Mouse (Mus musculus): Measurements from ENCODE around the gene Mcoln2. TPM values are rescaled to one million over a fixed set of nuclear protein-coding genes. Genes with fewer than 3 reads are reported as not detected.

Mcoln2 gene
- total RNA-seq, 2 experiments from 2014 or later, result not detected

GRCm38 (mm10) chr3:146224271-146224670 lies 74.6 kb downstream of the Mcoln2 start:
- no peak for DNase-seq (ENCODE audit: low spot score in 2 of 2)

GRCm38 (mm10) chr3:146225061-146225761 lies 75.6 kb downstream of the Mcoln2 start:
- DNase-seq (ENCODE audit: low spot score in 2 of 2), result no peak

- DNase-seq (ENCODE audit: low spot score in 2 of 2), result no peak
Observed at GRCm38 (mm10) chr3:146227427-146227826, 77.8 kb downstream of the Mcoln2 start.

DNA sequence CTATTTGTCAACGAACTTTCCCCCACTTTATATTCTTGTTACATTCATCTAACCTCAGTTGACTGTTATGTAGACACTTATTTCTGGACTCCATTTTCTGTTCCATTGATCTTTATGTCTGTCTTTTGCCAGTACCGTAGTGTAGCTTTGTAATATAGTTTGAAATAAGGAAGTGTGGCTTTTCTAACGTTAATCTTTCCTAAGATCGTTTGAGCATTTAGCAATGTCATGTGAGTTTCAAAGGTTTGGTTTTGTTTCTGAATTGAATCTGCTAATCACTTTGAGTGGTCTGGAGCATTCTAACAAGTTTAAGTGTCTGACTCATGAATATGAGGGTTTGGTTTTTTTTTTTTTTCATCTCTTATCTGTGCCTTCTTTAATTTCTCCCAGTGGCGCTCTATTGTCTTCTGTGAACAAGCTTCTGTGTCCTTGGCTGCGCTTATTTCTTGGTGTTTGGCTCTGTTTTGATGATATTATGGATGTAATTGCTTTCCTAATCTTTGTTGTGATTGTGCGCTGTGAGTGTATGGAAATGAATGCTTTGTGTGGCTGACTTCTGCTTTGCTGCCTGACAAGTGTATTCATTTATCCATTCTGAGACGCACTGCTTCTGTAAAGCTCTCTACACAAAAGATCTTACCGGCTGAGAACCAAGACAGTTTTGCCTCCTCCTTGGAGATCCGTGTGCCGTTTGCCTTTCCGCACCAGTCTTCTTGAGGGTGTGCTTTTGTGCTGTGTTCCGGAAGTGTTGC lies 79.1 kb downstream of the Mcoln2 start:
- DNase-seq (ENCODE audit: low spot score in 2 of 2), result no peak

DNA sequence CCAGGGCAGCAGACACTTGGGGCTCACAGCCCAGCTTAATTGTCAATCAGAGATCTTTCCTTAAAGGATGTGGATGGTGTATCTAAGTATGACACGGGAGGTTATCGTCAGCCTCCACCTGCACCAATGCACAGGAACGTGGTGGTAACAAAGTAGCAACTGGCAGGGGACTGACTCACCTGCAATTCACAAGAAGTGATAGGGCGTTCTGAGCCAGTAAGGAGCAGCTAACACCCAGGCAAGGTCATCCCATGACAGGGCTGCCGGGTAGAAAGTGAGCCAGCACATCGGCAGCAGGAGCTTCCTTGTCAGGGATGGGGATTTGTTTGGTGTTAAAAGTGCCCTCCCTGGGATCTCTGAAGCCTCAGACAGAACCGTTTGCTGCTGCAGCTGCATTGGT lies 83.1 kb downstream of the Mcoln2 start:
- DNase-seq (ENCODE audit: low spot score in 2 of 2), result no peak

DNA sequence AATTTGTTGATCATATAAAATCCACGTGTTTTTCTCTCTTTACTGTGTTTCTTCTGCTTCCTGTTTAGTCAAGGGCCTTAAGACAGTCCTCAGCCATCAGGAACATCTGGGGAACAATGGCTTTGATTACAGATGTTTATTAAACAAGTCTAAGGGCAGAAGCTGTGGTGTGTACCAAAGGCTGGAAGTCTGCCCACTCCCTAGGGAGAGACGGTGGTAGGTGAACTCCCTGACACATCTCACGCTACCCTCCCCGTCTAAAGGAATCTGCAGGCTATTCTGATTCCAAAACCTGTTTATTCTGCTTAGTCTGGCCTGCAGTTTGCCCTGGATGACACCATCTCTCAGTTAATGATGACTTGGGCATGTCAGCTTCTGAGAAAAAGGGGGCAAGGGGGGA lies 84.1 kb downstream of the Mcoln2 start:
- DNase-seq (ENCODE audit: low spot score in 2 of 2), result no peak

DNA sequence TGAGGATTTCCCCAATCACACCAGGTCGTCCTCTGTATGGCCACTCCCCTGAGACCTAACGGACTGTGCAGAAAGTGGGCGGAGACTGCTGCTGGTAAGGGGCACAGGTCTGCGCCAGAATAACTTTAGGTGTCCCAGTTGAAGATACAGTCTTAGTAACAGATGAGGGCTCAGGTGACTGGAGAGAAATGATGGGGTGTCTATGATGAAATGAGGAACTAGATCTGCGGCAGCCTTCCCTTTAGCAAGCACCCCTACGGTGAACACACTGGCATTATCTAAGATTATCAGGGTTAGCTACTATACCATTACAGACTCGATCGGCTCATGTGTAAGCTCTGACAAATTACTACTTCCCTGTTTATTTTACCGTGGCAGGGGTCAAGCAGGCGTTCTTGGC lies 84.9 kb downstream of the Mcoln2 start:
- DNase-seq (ENCODE audit: low spot score in 2 of 2), result no peak

DNA sequence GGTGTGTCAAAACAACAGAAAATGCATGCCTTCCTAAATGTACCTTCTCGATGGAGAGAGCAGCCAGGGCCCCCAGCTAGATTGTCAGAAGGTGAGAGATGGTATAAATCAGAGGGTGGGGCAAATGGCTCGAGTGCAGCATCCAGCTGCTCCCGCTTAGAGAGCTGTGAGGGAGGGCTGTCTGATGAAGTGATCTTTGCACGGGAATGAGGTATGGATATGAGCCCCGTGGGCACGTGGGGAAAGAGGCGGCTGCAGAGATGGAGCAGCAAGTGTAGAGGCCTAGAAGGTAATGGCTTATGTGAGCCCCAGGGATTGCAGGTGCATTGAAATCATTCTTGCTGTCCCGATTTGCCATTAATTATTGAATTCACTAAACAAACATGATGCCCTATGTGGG lies 86.6 kb downstream of the Mcoln2 start:
- no peak for DNase-seq (ENCODE audit: low spot score in 2 of 2)

- DNase-seq (ENCODE audit: low spot score in 2 of 2), result no peak
Observed at GRCm38 (mm10) chr3:146237676-146238075, 88.0 kb downstream of the Mcoln2 start.

DNA sequence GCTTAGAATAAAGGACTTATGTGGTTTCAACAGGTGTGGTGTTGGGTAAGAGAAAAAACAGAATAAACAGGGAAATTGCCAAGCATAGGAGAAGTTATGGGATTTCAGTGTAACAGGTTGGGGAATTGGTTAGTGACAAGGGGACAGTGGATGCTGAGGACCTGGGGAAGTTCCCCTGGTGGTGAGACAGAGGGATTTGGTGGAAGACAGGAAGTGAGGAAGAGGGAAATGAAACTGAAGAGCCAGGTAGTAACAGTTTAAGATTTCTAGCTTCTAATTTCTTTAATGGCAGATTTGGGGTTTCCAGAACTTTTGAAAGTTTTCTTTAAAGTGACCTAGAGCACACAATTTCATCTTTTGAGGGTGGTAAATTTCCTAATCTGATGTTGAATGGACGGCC lies 95.0 kb downstream of the Mcoln2 start:
- DNase-seq (ENCODE audit: low spot score in 2 of 2), result no peak

Other genes with a start within 250 kb of the Mcoln2 start
- 10 to 100 TPM; 13.2 to 15.0 TPM for gene Bcl10, start 227.0 kb upstream of the Mcoln2 start, total RNA-seq (2021)
- gene 2410004B18Rik, start 211.8 kb upstream of the Mcoln2 start, total RNA-seq (2021), result 10 to 100 TPM; 38.6 to 38.9 TPM
- 1 to 10 TPM; 2.6 TPM for gene Syde2, start 162.0 kb upstream of the Mcoln2 start, total RNA-seq (2021)
- under 1 TPM in 1 of 2 experiments, not detected in 1; 0.37 TPM for gene Wdr63, start 41.7 kb upstream of the Mcoln2 start, total RNA-seq (2021)
- not detected for gene Mcoln3, start 32.4 kb upstream of the Mcoln2 start, total RNA-seq (2021)
- gene Lpar3, start 71.1 kb downstream of the Mcoln2 start, total RNA-seq (2021), result under 1 TPM; 0.28 to 0.40 TPM

Measured in left cerebral cortex, adult 18-20 months (tissue).